Mouse (Mus musculus) layer of hippocampus, adult 6 months (tissue): ENCODE results near the gene Samd13. TPM values are rescaled to one million over a fixed set of nuclear protein-coding genes. Genes with fewer than 3 reads are reported as not detected.

Experiments used
- long read RNA-seq, 2 experiments: library from polyadenylated mRNA; unstranded; transcript quantifications; one replicate each; pipeline ENCODE4 v2.0.0; 2019 to 2020
- polyA plus RNA-seq: library from polyadenylated mRNA; unstranded; fragments of <200 nt; fragmentation: Nextera tagmentation; gene quantifications from 2 replicates; pipeline ENCODE4 v1.2.3, GENCODE M21; 2021

The Samd13 gene
- polyA plus RNA-seq: 0.25 and 0.41 TPM in 2 replicates
- long read RNA-seq, experiment 1: 0 reads
- long read RNA-seq, experiment 2: 0 reads

DNA sequence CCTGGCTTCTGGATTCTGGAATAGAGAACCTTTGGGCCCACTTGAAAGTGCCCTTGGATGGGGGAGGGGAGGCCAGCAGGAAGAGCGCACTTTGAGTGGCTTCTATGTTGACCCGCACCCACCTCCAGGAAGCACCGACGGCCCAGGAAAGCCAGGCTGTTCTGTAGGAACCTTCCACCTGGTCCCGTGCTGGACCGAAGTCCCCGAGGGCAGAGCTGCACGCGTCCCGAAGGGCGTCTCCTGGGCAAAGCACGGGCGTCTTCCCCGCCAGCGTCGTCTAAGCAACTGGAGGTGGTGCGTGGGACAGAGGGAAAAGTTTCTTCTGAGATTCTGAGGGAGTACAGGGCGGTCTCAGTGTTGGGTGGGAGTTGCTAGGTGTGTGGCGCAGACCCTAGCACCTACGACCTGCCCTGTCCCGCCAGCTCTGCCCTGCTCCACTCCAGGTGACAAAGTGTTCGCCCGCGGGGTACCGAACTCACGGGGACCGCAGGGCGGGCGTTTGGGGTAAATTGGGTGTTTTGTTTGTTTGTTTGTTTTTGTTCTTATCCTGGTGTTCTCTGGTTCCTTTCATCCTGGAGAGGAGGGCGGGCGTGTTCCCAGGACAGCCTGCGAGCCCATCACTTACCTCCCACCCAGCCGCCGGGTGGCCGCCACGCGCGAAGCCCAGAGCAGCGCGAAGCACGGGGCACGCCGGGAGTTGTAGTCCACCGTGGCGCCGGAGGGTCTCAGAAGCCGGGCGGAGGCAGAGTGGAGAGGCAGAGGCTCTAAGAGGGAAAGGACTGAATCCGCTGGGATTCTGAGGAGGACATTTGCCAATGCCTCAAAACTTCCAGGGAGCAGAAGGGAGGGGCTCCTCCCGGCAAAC is at the start of gene Samd13:
Samd13 (minus strand) TSS at position 782 of the 865 bp plus-strand sequence.

GRCm38 (mm10) chr3:146651217-146651616 is 34.2 kb downstream of the Samd13 start, which contains the start of gene 4930503B20Rik:
Gene 4930503B20Rik (minus strand): TSS chr3:146651317.

DNA sequence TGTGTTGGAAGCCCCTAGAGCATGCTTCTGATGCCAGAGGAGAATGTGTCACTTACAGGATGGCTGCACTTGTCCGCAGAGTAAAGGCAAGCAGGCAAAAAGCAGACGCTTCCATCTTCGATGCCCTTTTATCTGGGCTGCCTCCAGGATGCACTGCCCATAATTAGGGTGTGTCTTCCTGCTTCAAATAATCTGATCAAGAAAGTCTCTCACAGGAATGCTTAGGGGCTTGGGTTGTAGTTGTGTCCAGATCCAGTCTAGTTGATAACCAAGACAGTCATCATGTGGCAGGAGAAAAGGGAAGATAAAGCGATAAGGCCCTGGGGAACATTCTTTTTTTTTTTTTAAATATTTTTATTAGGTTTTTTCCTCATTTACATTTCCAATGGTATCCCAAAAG is 69.9 kb downstream of the Samd13 start, which contains the start of gene Dnase2b:
Dnase2b (minus strand) TSS at position 101 of the 400 bp plus-strand sequence.

Other genes with a start within 250 kb of the Samd13 start
- gene Ctbs, start 235.8 kb downstream of the Samd13 start, polyA plus RNA-seq: 4.8 and 7.5 TPM in 2 replicates
- gene Spata1, start 185.8 kb downstream of the Samd13 start, polyA plus RNA-seq: 0.38 and 0.73 TPM in 2 replicates
- 320 and 403 TPM in 2 replicates for gene Gng5, start 185.8 kb downstream of the Samd13 start, polyA plus RNA-seq
- 11.5 and 14.3 TPM in 2 replicates for gene Rpf1, start 164.2 kb downstream of the Samd13 start, polyA plus RNA-seq
- gene Uox, start 115.2 kb downstream of the Samd13 start, polyA plus RNA-seq: 0.85 and 0.93 TPM in 2 replicates
- gene Dnase2b, start 70.0 kb downstream of the Samd13 start, polyA plus RNA-seq: 0.05 TPM in 1 of 2 replicates, not detected in the other
- gene 4930503B20Rik, start 34.3 kb downstream of the Samd13 start, polyA plus RNA-seq: not detected in 2 replicates
- 107 and 124 TPM in 2 replicates for gene Prkacb, start 127.4 kb upstream of the Samd13 start, polyA plus RNA-seq
- gene Ttll7, start 166.8 kb upstream of the Samd13 start, polyA plus RNA-seq: 47.7 and 51.2 TPM in 2 replicates